Mouse (Mus musculus) MEL-GATA-1-ER (cell line): Measurements from ENCODE around the gene Prpf6.

Experiments used
- DNase-seq: peaks from one replicate; pipeline ENCODE4 v3.0.0-alpha.2; 2012; ENCODE audit warnings: low read depth; ENCODE audit errors: extremely low read depth

Gene Prpf6

GRCm38 (mm10) chr2:181579681-181580080, 12.0 kb upstream of the Prpf6 start:
- no peak for DNase-seq

- DNase-seq: no peak
Measured at GRCm38 (mm10) chr2:181580131-181580772, 11.4 kb upstream of the Prpf6 start.

GRCm38 (mm10) chr2:181581016-181581401, 10.7 kb upstream of the Prpf6 start:
- DNase-seq: peak; percentile 89

GRCm38 (mm10) chr2:181581402-181582120, 10.1 kb upstream of the Prpf6 start:
- DNase-seq: no peak

GRCm38 (mm10) chr2:181582358-181582757, 9.3 kb upstream of the Prpf6 start:
- DNase-seq: no peak

GRCm38 (mm10) chr2:181582939-181583338, 8.7 kb upstream of the Prpf6 start:
- DNase-seq: no peak

- no peak for DNase-seq
Measured at GRCm38 (mm10) chr2:181583460-181584257, 8.0 kb upstream of the Prpf6 start.

- no peak for DNase-seq
Measured at GRCm38 (mm10) chr2:181584411-181584942, 7.2 kb upstream of the Prpf6 start, which contains the start of gene Uckl1. Gene Uckl1 (minus strand): TSS chr2:181584892.

- no peak for DNase-seq
Measured at GRCm38 (mm10) chr2:181585506-181585905, 6.2 kb upstream of the Prpf6 start.

- DNase-seq: no peak
Measured at GRCm38 (mm10) chr2:181586124-181586523, 5.5 kb upstream of the Prpf6 start.

- no peak for DNase-seq
Measured at GRCm38 (mm10) chr2:181587796-181588195, 3.9 kb upstream of the Prpf6 start.

GRCm38 (mm10) chr2:181588229-181588780, 3.4 kb upstream of the Prpf6 start:
- DNase-seq: no peak

- no peak for DNase-seq
Measured at GRCm38 (mm10) chr2:181589011-181589731, 2.5 kb upstream of the Prpf6 start.

- no peak for DNase-seq
Measured at GRCm38 (mm10) chr2:181589732-181590105, 1.9 kb upstream of the Prpf6 start.

- DNase-seq: no peak
Measured at GRCm38 (mm10) chr2:181590471-181590870, 1.2 kb upstream of the Prpf6 start.

GRCm38 (mm10) chr2:181592231-181593041, 768 bp downstream of the Prpf6 start, which contains the start of gene Zfp512b:
Gene Zfp512b (minus strand): TSS chr2:181592803.
- DNase-seq: no peak

GRCm38 (mm10) chr2:181593042-181593421, 1.4 kb downstream of the Prpf6 start:
- DNase-seq: peak; percentile 69

GRCm38 (mm10) chr2:181593937-181594336, 2.3 kb downstream of the Prpf6 start:
- no peak for DNase-seq

GRCm38 (mm10) chr2:181594946-181595696, 3.5 kb downstream of the Prpf6 start:
- no peak for DNase-seq
